Mouse (Mus musculus) liver, adult 2 months (tissue): Measurements from ENCODE around the gene Rab14.

Source experiments
- CTCF ChIP-seq: fragments of 200-500 bp; IDR thresholded peaks from 2 replicates; pipeline ENCODE4 v1.5.1; 2011; ENCODE audit warnings: low read depth, low read length, control low read depth
- POLR2A ChIP-seq: fragments of 200-500 bp; IDR thresholded peaks from 2 replicates; pipeline ENCODE4 v1.6.1; 2011; ENCODE audit warnings: low read length, control low read depth; ENCODE audit not compliant: insufficient read depth; ENCODE audit errors: extremely low read depth

GRCm38 (mm10) chr2:35247763-35248162, 46.8 kb upstream of the Rab14 start:
- TF ChIP-seq CTCF, result no peak
- TF ChIP-seq POLR2A, result no peak
